Mouse (Mus musculus) gastrocnemius, adult 18-20 months (tissue): Measurements from ENCODE around the gene Cdkn1c. TPM values are rescaled to one million over a fixed set of nuclear protein-coding genes. Genes with fewer than 3 reads are reported as not detected.
A peak's percentile ranks its signal among the peaks of the same experiment; 100 is the strongest.

Experiments
- DNase-seq: peaks from one replicate; pipeline ENCODE4 v3.0.0; 2021; ENCODE audit warnings: low spot score
- total RNA-seq, 2 experiments: library from RNA; stranded (reverse); gene quantifications; 2 replicates each; pipeline ENCODE4 v1.2.3; 2021

Cdkn1c gene
- total RNA-seq, 2 experiments from 2014 or later: 18.6 to 21.6 TPM

GRCm38 (mm10) chr7:143437894-143438581, 22.8 kb downstream of the Cdkn1c start:
- no peak for DNase-seq

GRCm38 (mm10) chr7:143437231-143437893, 23.5 kb downstream of the Cdkn1c start:
- DNase-seq: no peak

- peak; percentile 83 for DNase-seq
These were observed 27.5 kb downstream of the Cdkn1c start for GRCm38 (mm10) chr7:143433331-143433730.

- DNase-seq: no peak
These were observed 28.2 kb downstream of the Cdkn1c start for GRCm38 (mm10) chr7:143432631-143433030.

GRCm38 (mm10) chr7:143428814-143429499, 31.9 kb downstream of the Cdkn1c start:
- no peak for DNase-seq

GRCm38 (mm10) chr7:143428142-143428813, 32.6 kb downstream of the Cdkn1c start:
- DNase-seq: no peak

GRCm38 (mm10) chr7:143419585-143420160, 41.2 kb downstream of the Cdkn1c start:
- no peak for DNase-seq

- peak; percentile 53 for DNase-seq
These were observed 43.0 kb downstream of the Cdkn1c start for GRCm38 (mm10) chr7:143417875-143418274.

GRCm38 (mm10) chr7:143416406-143416805, 44.4 kb downstream of the Cdkn1c start:
- DNase-seq: peak; percentile 70

GRCm38 (mm10) chr7:143415070-143415469, 45.8 kb downstream of the Cdkn1c start:
- DNase-seq: no peak

- no peak for DNase-seq
These were observed 48.2 kb downstream of the Cdkn1c start for GRCm38 (mm10) chr7:143412606-143413005.

GRCm38 (mm10) chr7:143408615-143409021, 52.2 kb downstream of the Cdkn1c start:
- DNase-seq: peak; percentile 70

Other genes with a start within 250 kb of the Cdkn1c start
- under 1 TPM; 0.17 to 0.32 TPM for gene Slc22a18, start 12.7 kb upstream of the Cdkn1c start, total RNA-seq
- not detected for gene Phlda2, start 42.1 kb upstream of the Cdkn1c start, total RNA-seq
- 100 to 1,000 TPM; 191 to 200 TPM for gene Nap1l4, start 88.1 kb upstream of the Cdkn1c start, total RNA-seq
- 10 to 100 TPM; 37.3 to 39.9 TPM for gene Cars, start 139.0 kb upstream of the Cdkn1c start, total RNA-seq
- under 1 TPM; 0.19 to 0.21 TPM for gene Tnfrsf26, start 167.7 kb upstream of the Cdkn1c start, total RNA-seq
- gene Tnfrsf22, start 188.6 kb upstream of the Cdkn1c start, total RNA-seq: 1 to 10 TPM; 1.6 TPM
- gene Tnfrsf23, start 224.8 kb upstream of the Cdkn1c start, total RNA-seq: 1 to 10 TPM; 4.8 TPM